Mouse (Mus musculus) left cerebral cortex, postnatal 25 days (tissue): ENCODE results near the gene Klf9. TPM values are rescaled to one million over a fixed set of nuclear protein-coding genes. Genes with fewer than 3 reads are reported as not detected.

Experiments used
- DNase-seq, 2 experiments: peaks; one replicate each; pipeline ENCODE4 v3.0.0; 2022; ENCODE audit warnings: low spot score in 2 of 2, mixed read lengths in 1 of 2
- intact Hi-C: fragments of 180-260 bp; cut with DNase I; formaldehyde crosslinking; loops from one replicate; pipeline ENCODE4 v1.15.1; 2025
- total RNA-seq, 2 experiments: library from RNA; stranded (reverse); gene quantifications; 2 replicates each; pipeline ENCODE4 v1.2.3; 2021

Gene Klf9
- total RNA-seq, 2 experiments from 2014 or later = 199 to 208 TPM

- DNase-seq = no peak
- intact Hi-C loops = no loop called here
These were observed 12.6 kb downstream of the Klf9 start for GRCm38 (mm10) chr19:23153606-23154127.

DNA sequence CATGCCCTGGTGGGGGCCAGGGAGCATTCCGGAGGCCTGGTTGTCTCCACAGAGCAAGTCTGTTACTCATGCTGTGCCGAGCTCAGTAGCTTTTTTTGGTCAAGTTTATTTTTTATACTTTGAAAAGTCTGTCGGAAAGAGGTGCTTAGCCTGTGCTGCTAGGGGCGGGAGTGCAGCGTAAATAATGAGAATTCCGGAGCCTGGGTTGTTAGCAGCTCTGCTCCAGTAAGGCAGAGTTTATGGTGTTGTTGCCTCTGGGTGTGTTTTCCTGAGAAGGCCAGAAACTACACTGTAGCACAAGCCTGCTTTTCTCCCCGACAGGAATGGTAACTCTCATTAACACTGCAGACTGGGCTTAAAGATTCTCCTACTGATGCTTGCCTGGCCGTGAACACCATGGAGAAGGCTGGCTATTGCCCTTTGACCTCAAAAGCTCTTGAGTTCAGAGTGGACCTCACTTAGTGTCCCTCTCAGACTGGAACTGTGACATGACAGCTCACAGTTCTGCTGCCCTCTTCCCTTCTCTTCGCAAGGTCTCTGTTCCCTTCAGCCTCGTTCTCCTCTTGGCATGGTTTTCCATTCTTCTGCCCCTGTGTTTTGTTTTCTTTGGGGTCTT lies 18.9 kb downstream of the Klf9 start:
- no peak for DNase-seq
- intact Hi-C loops = no loop called here

DNA sequence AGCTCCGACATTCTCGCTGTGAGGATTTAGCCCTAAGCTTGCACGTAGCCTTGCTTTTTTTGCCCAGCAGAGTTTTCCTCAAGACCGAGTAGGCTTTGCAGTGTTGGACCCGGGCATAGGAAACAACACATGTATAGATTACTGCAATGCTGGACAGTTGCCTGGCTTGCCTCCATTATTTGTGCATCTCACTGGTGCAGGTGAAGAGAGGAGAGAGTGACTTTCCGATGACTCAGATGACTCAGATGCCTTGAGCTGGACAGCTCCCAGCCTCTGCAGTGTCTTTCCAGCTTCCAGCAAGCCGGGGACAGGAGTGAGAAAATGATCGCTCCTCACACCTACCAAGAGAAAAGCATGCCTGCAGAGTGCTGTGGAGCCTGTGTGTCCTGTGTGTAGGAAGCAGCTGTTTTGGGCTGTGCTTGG lies 21.4 kb downstream of the Klf9 start:
- intact Hi-C loops = loop anchor here (2.0 kb wide), 1 partner anchor 16 kb away; no protein-coding TSS in a partner anchor
- DNase-seq = peak in 1 of 2 experiments; percentile 86

- DNase-seq = no peak
- intact Hi-C loops = loop anchor here (2.0 kb wide), 1 partner anchor 16 kb away; no protein-coding TSS in a partner anchor
These were observed 21.9 kb downstream of the Klf9 start for GRCm38 (mm10) chr19:23162877-23163276.

DNA sequence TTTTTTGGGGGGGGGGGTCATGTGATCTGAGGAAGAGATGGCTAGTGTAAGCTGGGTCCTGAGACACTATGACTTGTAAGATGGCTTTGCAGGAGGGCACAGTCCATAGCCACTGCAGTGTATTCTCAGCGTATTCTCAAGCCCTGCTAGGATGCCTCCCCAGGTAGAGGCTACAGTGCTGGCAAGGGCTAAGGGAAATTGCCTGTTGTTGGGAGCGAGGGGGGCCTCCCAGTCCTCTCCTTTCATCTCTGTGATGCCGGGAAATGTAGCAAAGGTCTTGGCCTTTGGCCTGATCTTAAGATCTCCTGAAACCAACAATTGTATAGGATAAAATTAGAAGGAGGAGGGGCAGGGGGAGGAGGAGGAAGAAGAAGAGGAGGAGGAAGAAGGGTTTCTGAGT lies 22.3 kb downstream of the Klf9 start:
- DNase-seq = no peak
- intact Hi-C loops = loop anchor here (2.0 kb wide), 1 partner anchor 17 kb away; no protein-coding TSS in a partner anchor

- intact Hi-C loops = no loop called here
- no peak for DNase-seq
These were observed 23.7 kb downstream of the Klf9 start for GRCm38 (mm10) chr19:23164651-23165240.

DNA sequence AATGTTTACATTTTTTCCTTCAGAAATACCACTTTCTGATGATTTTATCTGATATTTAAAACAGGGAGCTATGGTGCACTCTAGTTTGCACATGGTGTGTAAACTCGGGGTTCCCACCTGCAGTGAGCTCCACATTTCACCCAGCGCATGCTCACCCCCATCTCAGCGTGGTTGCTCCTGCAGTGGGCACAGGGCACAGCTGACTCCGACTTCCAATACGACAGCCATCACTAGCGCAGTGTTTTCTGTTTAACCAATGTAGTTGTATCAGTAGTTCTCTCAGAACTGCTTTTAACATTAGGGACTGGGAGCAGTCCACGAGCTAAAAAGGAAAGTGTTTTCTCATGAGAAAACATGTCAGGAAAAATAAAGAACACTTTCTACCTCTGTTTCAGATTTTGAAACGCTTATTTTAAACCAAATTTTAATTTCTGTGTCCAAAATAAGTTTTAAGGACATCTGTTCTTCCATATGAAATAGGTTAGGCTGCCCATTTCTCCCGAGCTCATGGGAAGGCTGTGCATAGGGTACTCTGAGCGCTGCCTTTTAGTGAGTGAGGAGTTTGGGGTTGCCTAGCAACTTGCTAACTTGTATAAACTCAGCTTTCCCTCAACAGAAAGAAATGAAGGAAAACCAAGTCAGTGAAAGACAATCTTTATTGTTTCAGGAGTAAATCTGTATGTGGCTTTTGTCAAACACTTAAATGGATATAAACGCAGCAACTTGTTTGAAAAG lies 25.7 kb downstream of the Klf9 start:
- DNase-seq = peak in 1 of 2 experiments; percentile 77
- intact Hi-C loops = no loop called here

DNA sequence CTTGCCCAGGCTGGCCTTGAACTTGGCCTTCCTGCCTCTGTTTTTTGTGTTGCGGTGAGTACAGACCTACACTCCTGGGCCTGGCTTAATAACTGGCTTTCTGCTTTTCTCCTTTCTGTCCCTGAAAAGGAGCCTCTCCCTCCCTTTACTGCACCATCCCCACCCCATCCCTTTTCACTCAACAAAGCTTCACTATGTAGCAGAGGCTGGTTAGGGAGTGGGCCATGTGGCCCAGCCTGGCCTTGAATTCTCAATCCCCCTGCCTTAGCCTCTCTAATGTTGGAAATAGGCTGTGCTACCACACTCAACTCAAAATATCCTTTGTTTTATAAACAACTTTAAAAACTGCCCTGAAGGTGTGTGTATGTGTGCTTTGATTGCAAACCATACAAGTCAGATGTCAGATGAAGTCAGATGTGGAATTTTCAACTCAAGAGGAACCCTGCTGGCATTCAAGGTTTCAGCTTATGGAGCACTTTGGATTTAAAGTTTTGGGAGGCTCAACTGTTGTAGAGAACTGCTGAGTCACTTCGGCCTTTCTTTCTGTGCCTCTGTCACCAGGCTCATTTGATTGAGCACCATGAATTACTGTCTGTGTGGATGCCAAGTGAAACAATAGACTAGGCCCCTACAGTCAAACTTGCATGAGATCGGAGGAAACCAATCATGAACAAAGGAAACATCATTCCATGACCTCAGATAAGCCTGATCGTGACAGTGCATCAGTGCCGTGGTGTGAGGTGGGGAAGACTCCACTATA lies 28.1 kb downstream of the Klf9 start:
- intact Hi-C loops = no loop called here
- no peak for DNase-seq

- DNase-seq = no peak
- intact Hi-C loops = no loop called here
These were observed 28.6 kb downstream of the Klf9 start for GRCm38 (mm10) chr19:23169659-23170050.

DNA sequence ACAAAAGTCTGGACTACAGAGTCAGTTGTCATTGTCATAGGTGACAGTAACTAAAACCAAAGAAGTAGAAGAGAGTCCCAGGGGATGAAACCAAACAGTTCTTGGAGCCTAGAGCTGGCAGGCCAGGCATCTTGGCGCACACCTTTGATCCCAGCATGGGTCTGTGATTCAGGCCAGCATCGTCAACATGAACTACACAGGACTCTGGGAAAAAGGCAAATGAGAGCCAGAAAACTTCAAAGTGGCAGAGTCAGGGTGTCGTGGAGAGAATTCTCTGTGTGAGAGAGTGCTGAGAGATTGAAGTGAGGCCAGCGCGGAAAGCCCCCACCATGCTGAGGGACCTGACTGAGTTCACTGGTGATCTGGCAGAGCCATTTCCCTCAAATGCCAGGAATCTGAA lies 29.4 kb downstream of the Klf9 start:
- intact Hi-C loops = no loop called here
- DNase-seq = no peak

GRCm38 (mm10) chr19:23171136-23171535 lies 30.1 kb downstream of the Klf9 start:
- intact Hi-C loops = no loop called here
- DNase-seq = no peak

GRCm38 (mm10) chr19:23175090-23175489 lies 34.1 kb downstream of the Klf9 start:
- intact Hi-C loops = no loop called here
- no peak for DNase-seq

DNA sequence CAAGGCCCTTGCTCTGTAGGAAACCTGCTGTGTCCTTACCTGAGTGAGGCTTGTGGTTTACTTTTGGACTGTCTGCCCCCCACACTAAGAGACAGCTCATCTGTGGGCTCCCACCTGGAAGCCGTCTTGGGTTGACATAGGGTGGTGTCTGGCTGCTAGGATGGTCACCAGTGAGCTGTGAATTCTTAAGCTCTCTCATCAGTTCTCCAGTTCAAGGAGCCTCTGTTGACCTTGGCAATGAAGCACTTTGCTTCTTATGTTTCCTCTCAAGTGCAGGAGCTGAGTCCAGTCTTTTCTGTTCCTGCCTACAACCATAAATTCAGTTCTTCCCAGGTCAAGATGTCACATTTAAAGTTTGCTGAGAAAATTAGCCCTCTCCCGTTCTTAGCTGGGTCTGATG lies 34.5 kb downstream of the Klf9 start:
- DNase-seq = no peak
- intact Hi-C loops = no loop called here

DNA sequence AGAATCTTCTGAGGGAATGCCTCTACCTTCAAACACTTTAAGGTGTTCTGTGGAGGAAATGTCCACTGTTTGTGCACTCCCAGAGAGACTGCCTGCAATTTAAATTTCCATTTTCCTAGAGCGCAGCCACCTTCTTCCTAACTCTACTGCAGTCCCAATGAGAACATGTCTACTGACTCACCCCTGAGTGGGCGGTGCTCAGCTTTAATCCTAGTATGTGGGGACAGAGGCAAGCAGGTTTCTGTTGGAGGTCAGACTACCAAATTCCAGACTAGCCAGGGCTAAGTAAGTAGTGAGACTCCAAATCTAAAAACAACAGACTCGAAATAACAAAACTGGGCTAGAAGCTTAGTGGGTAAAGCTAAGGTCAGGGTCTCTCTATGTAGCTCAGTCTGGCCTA lies 37.5 kb downstream of the Klf9 start:
- intact Hi-C loops = no loop called here
- peak in 1 of 2 experiments; percentile 63 for DNase-seq

GRCm38 (mm10) chr19:23183493-23183892 lies 42.5 kb downstream of the Klf9 start:
- intact Hi-C loops = no loop called here
- DNase-seq = no peak

- intact Hi-C loops = no loop called here
- no peak for DNase-seq
These were observed 43.0 kb downstream of the Klf9 start for GRCm38 (mm10) chr19:23184068-23184467.

GRCm38 (mm10) chr19:23187732-23188131 lies 46.7 kb downstream of the Klf9 start:
- peak in 1 of 2 experiments; percentile 89 for DNase-seq
- intact Hi-C loops = no loop called here

GRCm38 (mm10) chr19:23188986-23189385 lies 48.0 kb downstream of the Klf9 start:
- no peak for DNase-seq
- intact Hi-C loops = no loop called here

DNA sequence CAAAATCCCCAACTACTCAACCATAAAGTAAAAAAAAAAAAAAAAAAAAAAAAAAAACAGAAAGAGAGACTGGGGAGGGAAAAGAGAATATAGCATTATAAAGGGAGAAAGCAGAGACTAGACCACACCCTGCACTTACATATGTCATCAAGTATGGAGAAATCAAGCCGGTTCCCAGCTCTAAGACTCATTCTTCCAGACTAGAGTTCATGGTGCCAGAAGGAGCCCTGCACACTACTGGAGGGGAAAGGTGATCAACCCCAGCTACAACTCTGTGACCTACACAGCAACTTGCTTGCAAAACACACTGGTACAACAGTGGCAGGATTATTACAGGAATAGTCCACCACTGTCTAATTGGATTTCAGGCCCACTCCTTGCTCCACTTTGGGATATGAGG lies 48.7 kb downstream of the Klf9 start:
- no peak for DNase-seq
- intact Hi-C loops = no loop called here

GRCm38 (mm10) chr19:23191486-23191885 lies 50.5 kb downstream of the Klf9 start:
- intact Hi-C loops = no loop called here
- no peak for DNase-seq
